Mouse (Mus musculus): ENCODE measurements at regions not wholly inside any gene's neighbourhood (a gene's known extent, or its start where the extent isn't known, plus 50 kb on each side); places are given as distances from the start of the nearest gene placed in this dataset.
"Not testable (repeated sequence)": the region's sequence is repeated elsewhere in the genome, so short reads cannot be mapped to it uniquely, and the experiment has no call there.

GRCm38 (mm10) chr12:24252071-24252874, 155.2 kb upstream of the 9030624G23Rik start:
- peak overlapping the region; percentile 50 for H3K4me3 ChIP-seq
- H3K4me1 ChIP-seq; H3K36me3 ChIP-seq; H3K9me3 ChIP-seq; ATAC-seq (ENCODE audit: low FRiP score, low read depth); H3K27me3 ChIP-seq (replicated peaks); H3K27ac ChIP-seq: not testable (repeated sequence)
- WGBS, result under 1% methylated on average over 69 of the region's 77 CpGs
- H3K4me2 ChIP-seq (replicated peaks), result peak overlapping the region; percentile 61
- H3K9ac ChIP-seq, result peak overlapping the region; percentile 67

All from neural tube, embryonic 12.5 days (tissue).